Mouse (Mus musculus) brain, adult 2 months (tissue): ENCODE data around the gene Mgp.

Experiments used
- DNase-seq: peaks from one replicate; pipeline ENCODE4 v3.0.0; 2011; ENCODE audit warnings: low read depth, low spot score

Mgp gene

DNA sequence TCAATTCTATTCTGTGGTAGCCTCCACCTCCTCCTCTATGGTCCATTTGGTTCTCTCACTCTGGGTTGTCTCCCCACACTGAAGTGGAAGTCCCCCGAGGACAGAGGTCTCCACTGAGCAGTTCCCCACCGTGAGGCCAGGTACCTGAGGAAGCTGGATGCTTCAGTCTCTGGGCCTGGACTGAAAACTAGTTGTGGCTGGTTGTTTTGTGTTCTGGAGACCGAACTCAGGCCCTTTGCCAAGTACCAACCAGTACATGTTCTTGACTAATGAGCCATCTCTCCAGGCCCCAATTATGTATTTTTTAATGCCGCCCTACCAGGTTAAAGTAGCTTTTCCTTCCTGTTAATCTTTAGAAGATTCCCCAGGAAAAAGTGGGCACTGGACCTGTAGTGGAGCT, 23.3 kb downstream of the Mgp start:
- no peak for DNase-seq

DNA sequence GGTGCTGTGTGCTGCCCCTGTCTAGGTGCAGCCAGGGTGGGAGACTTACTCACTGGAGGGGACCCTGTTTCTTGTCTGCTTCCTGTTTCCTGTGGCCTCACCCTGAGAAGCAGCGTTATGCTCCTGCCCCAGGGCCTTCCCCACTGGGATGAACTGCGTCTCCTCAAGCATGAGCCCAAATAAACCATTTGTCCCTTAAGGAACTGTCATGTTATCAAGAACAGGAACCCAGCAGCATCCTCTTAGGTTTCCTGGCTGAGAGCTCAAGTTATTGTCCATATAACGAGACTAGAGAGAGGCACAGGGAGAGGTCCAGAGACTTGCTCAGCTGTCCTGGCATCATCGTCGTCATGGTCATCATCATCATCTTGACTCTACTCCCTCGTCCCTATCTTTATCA, 25.4 kb downstream of the Mgp start:
- DNase-seq: no peak

DNA sequence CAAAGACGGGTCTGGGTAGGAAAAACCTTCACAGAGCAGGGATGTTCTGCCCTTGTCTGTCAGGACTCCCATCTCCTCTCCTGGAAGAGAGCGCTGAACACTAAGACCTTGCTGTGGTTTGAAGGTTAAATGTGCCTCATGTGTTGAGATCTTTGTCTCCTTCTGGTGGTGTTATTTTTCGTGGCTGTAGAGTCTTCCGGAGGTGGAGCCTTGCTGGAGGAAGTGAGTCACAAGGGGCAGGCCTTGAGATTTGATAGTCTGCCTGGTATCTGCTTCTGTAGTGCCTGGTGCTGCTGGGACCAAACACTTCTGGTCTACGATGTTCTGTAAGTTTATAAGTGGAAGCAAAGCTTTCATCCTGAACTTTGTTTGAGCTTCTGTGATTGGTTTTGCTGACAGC, 26.7 kb downstream of the Mgp start:
- no peak for DNase-seq

DNA sequence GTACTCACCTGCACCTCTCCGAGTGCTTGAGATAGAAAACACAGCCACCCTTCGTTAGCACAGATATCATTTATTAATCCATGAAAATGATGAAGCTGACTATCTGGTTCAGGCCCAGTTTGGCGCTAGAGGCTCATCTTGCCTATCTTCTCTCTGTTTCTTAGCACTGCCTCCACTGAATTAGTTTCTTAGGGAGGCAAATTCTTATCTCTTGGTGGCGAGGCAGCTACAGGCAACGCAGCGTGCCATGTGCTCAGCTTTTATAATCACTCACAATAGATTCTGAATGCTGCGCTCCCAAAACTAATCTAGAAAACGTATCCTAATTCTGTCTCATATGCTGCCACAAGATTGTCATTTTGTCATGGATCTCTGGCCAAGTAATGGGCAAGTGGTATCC, 27.2 kb downstream of the Mgp start:
- DNase-seq: no peak

DNA sequence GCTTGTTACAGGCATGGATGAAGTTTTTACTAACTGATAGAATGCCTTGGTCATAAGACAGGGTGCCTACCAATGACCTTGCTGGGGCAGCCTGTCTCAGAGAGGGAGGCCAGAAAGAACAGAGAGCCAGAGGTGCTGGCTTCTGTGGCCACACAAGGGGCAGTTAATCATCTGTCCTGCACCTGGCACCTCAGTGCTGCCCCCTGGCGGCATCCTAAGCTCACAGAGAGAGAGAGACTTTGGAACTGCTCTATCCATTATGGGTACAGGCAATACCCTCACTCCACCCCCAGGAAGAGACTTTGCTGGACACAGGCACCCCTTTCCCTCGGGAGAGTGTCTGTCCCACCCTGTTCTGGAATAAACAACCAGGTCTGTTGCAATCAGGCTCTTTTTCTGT, 27.8 kb downstream of the Mgp start:
- peak; percentile 64 for DNase-seq

DNA sequence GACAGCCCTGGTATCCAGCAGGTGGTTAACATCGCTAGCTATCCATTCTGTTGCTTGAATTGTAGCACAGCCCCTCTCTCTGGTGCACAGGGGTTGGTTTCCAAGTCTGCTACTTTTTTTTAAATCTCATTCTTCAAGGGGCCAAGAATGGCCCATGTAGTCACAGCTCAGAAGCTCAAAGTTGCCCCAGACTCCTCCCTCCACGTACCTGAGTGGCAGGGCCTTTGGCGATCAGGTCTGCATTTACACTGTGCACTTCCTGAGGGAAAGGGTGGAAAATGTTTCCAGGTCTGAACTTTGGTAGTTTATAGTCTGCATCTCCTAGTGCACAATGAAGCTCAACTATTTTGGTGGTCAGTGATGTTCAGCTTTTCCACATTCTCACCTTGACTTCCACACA, 28.4 kb downstream of the Mgp start:
- DNase-seq: no peak

DNA sequence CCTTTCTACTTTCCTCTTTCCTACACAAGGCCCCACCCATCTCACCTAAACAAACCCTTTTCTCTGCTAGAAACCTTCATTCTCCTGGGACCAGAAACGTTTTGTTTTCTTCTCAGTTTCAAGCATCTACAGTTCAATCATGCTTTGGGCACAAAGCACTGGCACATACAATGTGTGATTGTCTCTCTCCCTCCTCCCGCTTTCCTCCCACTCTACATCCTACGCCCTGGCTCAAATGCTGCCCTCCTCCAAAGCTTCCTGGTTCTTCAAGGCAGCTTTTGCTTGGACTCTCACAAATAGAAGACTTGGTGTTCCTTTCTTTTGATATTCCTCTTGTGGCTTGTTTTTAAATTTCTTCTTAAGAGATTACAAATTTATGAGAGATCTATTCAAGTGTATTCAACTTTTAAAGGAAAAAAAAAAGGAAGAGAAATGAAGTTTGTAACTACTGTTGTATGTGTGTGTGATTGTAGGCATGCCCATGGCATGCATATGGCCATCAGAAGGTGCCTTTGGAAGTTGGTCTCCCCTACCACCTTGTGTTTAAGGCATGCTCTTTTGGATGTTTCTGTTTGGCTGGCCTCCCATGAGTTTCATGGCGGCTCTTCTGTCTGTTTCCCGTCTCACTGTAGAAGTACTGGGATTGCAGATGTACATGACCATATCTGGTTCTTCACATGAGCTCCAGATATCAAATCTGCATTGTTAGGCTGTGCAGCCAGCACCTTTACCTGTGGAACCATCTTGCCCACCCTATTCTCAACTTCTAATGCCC, 29.7 kb downstream of the Mgp start:
- peak; percentile 82 for DNase-seq

DNA sequence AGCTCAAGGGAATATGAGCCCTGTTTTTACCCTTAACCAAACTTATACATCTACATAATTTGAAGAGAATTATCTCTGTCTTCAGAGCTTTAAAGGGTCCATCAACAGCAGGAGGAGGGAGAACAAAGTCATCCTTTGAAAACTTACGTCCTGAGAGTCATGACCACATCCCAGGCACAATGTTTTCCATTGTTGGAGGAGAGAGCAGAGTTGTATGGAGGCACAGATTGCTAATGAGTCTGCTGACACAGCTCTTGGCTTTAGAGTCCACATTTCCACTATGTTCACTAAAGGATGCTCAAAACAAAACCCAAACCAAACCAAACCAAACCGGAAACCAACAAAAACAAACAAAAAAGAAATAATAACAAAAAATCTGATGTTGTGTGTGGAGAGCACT, 30.7 kb downstream of the Mgp start:
- DNase-seq: peak; percentile 90

DNA sequence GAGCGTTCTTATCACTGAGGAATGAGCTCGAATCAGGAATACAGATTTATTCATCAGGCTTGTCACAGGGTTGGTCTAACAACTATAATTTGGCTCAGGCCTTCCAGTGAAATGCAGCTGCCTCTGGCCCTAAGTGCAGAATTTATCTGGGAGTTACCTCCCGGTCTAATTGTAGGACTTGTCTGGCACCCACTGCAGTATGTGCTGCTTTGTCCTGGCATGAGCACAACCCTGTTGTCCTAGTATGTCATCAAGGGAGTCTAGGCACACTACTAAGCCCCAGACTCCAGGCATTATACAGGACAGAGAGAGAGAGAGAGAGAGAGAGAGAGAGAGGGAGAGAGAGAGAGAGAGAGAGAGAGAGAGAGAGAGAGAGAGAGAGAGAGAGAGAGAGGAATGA, 38.3 kb downstream of the Mgp start:
- no peak for DNase-seq

DNA sequence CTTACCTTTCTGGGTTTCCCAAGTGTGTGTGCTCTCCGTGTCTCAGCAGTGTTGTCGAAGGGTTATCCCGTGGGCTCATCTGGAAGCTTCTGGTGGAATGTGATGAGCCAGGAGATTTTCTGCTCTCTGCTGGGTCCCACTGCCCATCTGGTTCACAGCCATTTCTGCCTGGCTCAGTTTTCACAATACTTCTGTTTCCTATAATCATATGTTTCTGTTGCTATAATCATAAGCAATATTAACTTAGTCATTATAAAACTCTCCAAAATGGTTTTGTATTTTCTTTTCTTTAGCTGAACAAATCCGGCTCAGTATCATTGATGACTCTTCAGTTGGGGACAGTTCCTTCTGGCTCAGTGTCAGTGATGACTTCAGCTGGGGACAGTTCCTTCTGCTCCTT, 40.3 kb downstream of the Mgp start, which contains the start of gene Smco3:
Smco3 (minus strand) TSS at position 101 of the 400 bp plus-strand sequence.
- no peak for DNase-seq

DNA sequence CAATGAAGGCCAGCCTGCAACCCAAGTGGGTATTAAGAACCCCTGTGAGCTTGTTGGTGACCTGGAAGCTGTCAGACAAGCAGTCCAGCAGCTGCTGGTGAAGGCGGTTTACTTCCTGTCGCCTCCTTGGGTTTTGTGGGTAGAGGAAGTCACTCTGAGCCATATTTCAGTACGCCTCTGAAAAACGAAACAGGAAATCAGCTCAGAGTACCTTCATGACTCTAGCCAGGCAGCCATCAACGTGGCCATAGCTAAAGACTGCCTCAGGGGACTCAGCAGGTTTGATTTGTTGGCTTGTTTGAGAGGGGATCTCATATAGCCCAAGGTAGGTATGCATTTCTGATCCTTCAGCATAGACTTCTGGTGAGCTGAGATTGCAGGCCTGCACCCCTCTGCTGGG, 43.9 kb downstream of the Mgp start:
- DNase-seq: no peak

DNA sequence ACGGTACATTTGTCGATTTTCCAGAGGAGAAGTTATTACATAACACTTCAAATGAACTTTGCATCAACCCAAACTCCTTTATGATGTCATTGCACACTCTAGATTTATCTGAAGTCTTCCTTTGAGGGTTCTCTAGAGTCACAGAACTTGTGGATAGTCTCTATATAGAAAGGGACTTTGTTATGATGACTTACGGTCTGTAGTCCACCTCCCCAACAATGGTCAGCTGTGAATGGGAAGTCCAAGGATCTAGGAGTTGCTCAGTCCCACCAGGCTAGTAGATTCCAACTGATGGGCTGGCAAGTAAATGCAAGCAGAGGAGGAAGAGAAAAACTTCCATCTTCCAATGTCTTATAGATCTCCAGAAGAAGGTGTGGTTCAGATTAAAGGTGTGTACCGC, 46.9 kb downstream of the Mgp start:
- no peak for DNase-seq

DNA sequence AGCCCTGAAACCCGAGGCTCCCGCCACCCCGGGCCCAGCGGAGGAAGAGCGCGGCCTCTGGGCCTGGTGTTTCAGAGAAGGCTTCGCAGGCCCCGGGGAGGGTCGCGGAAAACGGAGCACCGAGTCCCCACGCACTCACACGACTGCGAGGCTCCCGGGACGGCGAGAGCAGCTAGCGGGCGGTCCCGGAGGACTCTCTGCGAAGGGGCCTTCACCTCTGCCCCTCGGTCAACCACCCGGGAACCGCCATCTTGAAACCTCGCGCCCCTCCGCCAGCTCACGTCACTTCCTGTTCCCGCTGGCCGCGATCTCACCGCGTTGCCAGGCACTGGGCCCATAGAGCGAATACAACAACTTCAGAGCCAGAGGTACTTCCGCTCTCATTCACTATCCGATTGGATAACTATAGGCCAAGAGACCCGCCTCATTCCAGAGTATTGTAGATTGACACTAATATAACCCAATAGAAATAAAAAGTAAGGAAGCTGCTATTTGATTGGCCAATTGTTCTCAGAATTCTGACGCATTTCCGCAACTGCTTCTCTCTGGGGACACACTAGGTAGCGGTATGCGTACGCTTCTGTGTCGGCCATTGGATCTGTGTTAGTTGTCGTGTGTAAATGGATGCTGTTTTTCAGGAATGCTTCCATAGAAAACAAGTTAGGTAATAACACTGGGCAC, 47.6 kb downstream of the Mgp start, which contains the start of gene Wbp11:
Wbp11 (minus strand) TSS at position 353 of the 681 bp plus-strand sequence.
- DNase-seq: peak; percentile 99

DNA sequence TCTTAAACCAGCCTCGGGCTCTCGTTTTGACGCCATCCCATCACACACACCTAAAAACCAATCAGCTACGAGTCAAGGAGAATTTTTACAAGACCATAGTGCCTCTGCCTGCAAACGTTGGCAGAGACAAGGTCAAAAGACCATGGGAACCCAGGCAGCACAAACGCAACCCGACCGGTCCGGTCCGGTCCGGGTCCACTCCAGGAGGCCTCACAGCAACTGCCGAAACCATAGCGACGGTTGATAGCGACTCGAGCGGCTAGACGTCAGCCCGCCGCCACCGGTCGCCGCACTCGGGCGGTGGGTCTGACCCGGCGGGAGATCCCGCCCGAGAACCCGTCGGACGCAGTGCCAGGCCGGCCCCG, 48.1 kb downstream of the Mgp start, which contains the start of gene BC049715:
BC049715 (plus strand) TSS at position 111 of the 365 bp plus-strand sequence.
- DNase-seq: peak; percentile 12

DNA sequence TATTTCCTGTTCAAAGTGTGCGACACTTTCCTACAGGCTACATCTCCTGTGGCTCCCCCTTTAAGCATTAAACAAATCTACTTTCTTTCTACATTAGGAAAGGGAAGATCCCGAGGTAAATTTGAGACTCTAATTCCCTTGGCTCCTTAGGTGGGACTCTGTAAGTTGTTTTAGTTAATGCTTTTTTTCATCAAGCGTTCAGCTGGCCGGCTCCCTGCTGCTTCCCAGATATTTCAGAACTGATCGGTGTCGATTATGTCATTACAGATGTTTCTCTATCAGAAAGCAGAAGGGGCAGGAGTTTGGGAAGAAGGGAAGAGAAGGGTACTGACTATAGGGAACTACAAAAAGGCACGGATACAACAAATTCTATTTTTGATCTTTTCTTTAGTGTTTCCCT, 48.5 kb downstream of the Mgp start:
- DNase-seq: no peak

DNA sequence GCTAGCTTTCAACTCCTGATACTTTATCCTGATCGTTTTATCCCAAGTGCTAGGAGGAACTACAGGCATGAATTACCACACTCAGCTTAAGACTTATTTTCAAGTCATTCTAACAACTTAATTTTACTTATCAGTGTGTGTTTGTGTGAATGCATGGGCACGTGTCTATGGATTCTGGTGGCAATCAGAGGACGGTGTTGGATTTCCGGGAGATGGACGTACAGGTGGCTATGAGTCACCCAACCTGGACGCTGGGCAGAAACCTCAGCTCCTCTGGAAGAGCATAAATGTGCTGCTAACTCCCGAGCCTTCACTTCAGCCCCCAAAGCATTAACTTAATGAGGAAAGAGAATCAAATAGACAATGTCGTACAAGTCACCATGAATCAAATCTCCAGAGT, 50.6 kb downstream of the Mgp start:
- no peak for DNase-seq
